Mouse (Mus musculus): ENCODE results near the gene Zfp91.
A peak's percentile ranks its signal among the peaks of the same experiment; 100 is the strongest.

Zfp91 gene

GRCm38 (mm10) chr19:12795511-12796327 lies at the start of gene Zfp91, which contains the start of gene Lpxn:
Gene Zfp91, minus strand, starts transcription at chr19:12796126.
Gene Lpxn, plus strand, starts transcription at chr19:12796193.
- peak; percentile 95 for DNase-seq

- DNase-seq: no peak
Observed at GRCm38 (mm10) chr19:12838507-12838906, 42.6 kb upstream of the Zfp91 start.

- peak; percentile 24 for DNase-seq
Observed at GRCm38 (mm10) chr19:12833625-12834024, 37.7 kb upstream of the Zfp91 start.

- DNase-seq: no peak
Observed at GRCm38 (mm10) chr19:12831559-12831958, 35.6 kb upstream of the Zfp91 start.

GRCm38 (mm10) chr19:12830823-12831430 lies 35.0 kb upstream of the Zfp91 start:
- DNase-seq: no peak

GRCm38 (mm10) chr19:12824549-12824948 lies 28.6 kb upstream of the Zfp91 start:
- peak; percentile 40 for DNase-seq

- peak; percentile 40 for DNase-seq
Observed at GRCm38 (mm10) chr19:12820383-12820782, 24.5 kb upstream of the Zfp91 start.

- DNase-seq: no peak
Observed at GRCm38 (mm10) chr19:12818507-12818906, 22.6 kb upstream of the Zfp91 start.

GRCm38 (mm10) chr19:12813883-12814282 lies 18.0 kb upstream of the Zfp91 start:
- DNase-seq: no peak

- no peak for DNase-seq
Observed at GRCm38 (mm10) chr19:12812644-12813364, 16.9 kb upstream of the Zfp91 start.

- DNase-seq: peak; percentile 19
Observed at GRCm38 (mm10) chr19:12806214-12806613, 10.3 kb upstream of the Zfp91 start.

GRCm38 (mm10) chr19:12805730-12806129 lies 9.8 kb upstream of the Zfp91 start:
- no peak for DNase-seq

- DNase-seq: no peak
Observed at GRCm38 (mm10) chr19:12804237-12804636, 8.3 kb upstream of the Zfp91 start.

GRCm38 (mm10) chr19:12802830-12803229 lies 6.9 kb upstream of the Zfp91 start:
- DNase-seq: no peak

- no peak for DNase-seq
Observed at GRCm38 (mm10) chr19:12801046-12801445, 5.1 kb upstream of the Zfp91 start.

- no peak for DNase-seq
Observed at GRCm38 (mm10) chr19:12800621-12801020, 4.7 kb upstream of the Zfp91 start.

- no peak for DNase-seq
Observed at GRCm38 (mm10) chr19:12799081-12799480, 3.2 kb upstream of the Zfp91 start.

GRCm38 (mm10) chr19:12798404-12798803 lies 2.5 kb upstream of the Zfp91 start:
- peak; percentile 58 for DNase-seq

- no peak for DNase-seq
Observed at GRCm38 (mm10) chr19:12797071-12797470, 1.1 kb upstream of the Zfp91 start.

GRCm38 (mm10) chr19:12796328-12796931 lies 504 bp upstream of the Zfp91 start:
- peak; percentile 78 for DNase-seq

- DNase-seq: no peak
Observed at GRCm38 (mm10) chr19:12795110-12795509, 816 bp downstream of the Zfp91 start.

- DNase-seq: peak; percentile 96
Observed at GRCm38 (mm10) chr19:12794056-12795044, 1.6 kb downstream of the Zfp91 start.
